Mouse (Mus musculus) liver, postnatal 0 days (tissue): ENCODE results near the gene C1rl. TPM values are rescaled to one million over a fixed set of nuclear protein-coding genes. Genes with fewer than 3 reads are reported as not detected.
"Not testable (repeated sequence)": the region's sequence is repeated elsewhere in the genome, so short reads cannot be mapped to it uniquely, and the experiment has no call there.

Experiments used
- ATAC-seq: fragments of 200-750 bp; cut with Nextera tagmentation; 2 replicates; pipeline ENCODE4 v1.8.0; 2017; ENCODE audit warnings: mild to moderate bottlenecking, moderate library complexity
- DNase-seq: peaks from one replicate; pipeline ENCODE4 v3.0.0-alpha.2; 2016
- H3K27ac ChIP-seq: fragments of 300-500 bp; sonication (generic); 2 replicates; pipeline ENCODE4 v1.5.1; 2014; ENCODE audit warnings: antibody characterized with exemption, moderate library complexity, mild to moderate bottlenecking, low read depth
- H3K27me3 ChIP-seq: fragments of 300-500 bp; sonication (generic); 2 replicates; pipeline ENCODE4 v1.6.1; 2014; ENCODE audit warnings: low read length, control low read depth, mixed read lengths; ENCODE audit not compliant: insufficient read depth
- H3K36me3 ChIP-seq: fragments of 300-500 bp; sonication (generic); replicated peaks from 2 replicates; pipeline ENCODE4 v1.6.1; 2014; ENCODE audit warnings: mild to moderate bottlenecking, control low read depth, low read length, moderate library complexity, mixed read lengths; ENCODE audit not compliant: insufficient read depth
- H3K4me1 ChIP-seq: fragments of 300-500 bp; sonication (generic); 2 replicates; pipeline ENCODE4 v1.6.1; 2014; ENCODE audit warnings: antibody characterized with exemption, mild to moderate bottlenecking, control low read depth; ENCODE audit not compliant: insufficient read depth
- H3K4me2 ChIP-seq: fragments of 300-500 bp; sonication (generic); 2 replicates; pipeline ENCODE4 v1.6.1; 2014; ENCODE audit warnings: low read depth, mild to moderate bottlenecking, low read length, moderate library complexity, mixed read lengths
- H3K4me3 ChIP-seq: fragments of 300-500 bp; sonication (generic); 2 replicates; pipeline ENCODE4 v1.5.1; 2014; ENCODE audit warnings: low read depth, low read length
- H3K9ac ChIP-seq: fragments of 300-500 bp; sonication (generic); replicated peaks from 2 replicates; pipeline ENCODE4 v1.6.1; 2014; ENCODE audit warnings: mild to moderate bottlenecking, moderate library complexity
- H3K9me3 ChIP-seq: fragments of 300-500 bp; sonication (generic); 2 replicates; pipeline ENCODE4 v1.6.1; 2016; ENCODE audit warnings: mild to moderate bottlenecking, control low read depth, low read length, mixed read lengths
- CTCF ChIP-seq: sonication (generic); IDR thresholded peaks from 2 replicates; pipeline ENCODE4 v1.5.1; 2016; ENCODE audit warnings: antibody characterized with exemption, low read depth
- EP300 ChIP-seq: IDR thresholded peaks from 2 replicates; pipeline ENCODE4 v1.6.1; 2016; ENCODE audit warnings: antibody characterized with exemption, low read depth, mild to moderate bottlenecking
- WGBS: fragments of 180-500 bp; shearing (Covaris S2); extraction: QIAGEN DNeasy Blood & Tissue Kit; methylation state at CpG from one replicate; pipeline ENCODE4 v1.1.7; 2014; ENCODE audit not compliant: insufficient replicate concordance; 5-methylcytosine and 5-hydroxymethylcytosine counted together
- polyA plus RNA-seq: library from polyadenylated mRNA; unstranded; fragments of >200 nt; fragmentation: Nextera tagmentation; extraction: Ambion mirVana; gene quantifications from 2 replicates; pipeline ENCODE4 v1.2.1, GENCODE M21; 2015

C1rl gene
- polyA plus RNA-seq, 1 experiment from 2014 or later, result 36.2 TPM

DNA sequence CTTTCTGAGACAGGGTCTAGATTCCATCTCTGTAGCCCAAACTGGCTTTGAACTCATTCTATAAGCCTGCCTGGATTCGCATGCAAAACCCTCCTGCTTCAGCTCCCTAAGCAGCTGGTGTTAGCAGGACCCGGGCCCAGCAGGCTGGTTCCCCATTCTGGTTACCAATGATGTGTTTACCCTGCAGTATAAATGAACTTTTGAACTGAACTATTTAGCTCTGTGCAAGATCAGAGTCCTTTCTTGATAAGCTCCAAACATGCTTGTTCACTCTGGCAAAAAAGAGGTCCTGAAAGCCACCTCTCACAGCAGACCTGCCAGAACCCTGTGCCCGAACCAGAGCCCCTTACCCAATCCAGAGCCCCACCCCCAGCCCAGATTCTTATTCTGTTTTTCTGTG is 35.0 kb downstream of the C1rl start:
- Histone ChIP-seq H3K4me2 (no peak overlapping the region), H3K36me3 (no peaks in the 10 kb centered on the region), H3K9me3 (no peaks in the 10 kb centered on the region), H3K9ac (no peak overlapping the region), H3K27me3 (no peaks in the 10 kb centered on the region), H3K4me3 (no peak overlapping the region), H3K4me1 (no peaks in the 10 kb centered on the region), H3K27ac (peak overlapping the region; percentile 60)
- WGBS, result 59% methylated on average over 3 of the region's 3 CpGs
- peak; percentile 72 for ATAC-seq
- no peak for TF ChIP-seq CTCF
- TF ChIP-seq EP300, result no peak
- DNase-seq, result no peak

DNA sequence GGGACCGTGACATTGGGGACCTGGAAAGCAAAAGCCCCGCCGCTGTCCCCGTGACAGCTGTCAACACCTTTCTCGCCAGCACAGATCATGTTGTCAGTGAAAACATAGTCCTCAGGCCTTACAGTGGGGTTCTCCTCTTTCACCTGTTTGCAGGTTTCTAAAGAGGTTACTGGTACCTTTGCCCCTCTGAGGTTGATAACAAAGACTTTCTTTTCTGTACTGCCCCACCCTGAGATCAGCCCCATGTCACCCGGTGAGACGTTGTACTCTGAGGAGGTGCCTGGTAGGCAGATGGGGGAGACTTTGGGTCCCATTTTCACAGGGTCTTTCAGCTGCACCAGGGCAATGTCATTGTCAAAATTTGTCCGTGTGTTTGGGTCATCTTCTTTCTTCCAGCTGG is 38.2 kb downstream of the C1rl start:
- Histone ChIP-seq H3K9ac (no peak overlapping the region), H3K4me2 (no peak overlapping the region), H3K4me3 (no peak overlapping the region), H3K9me3 (no peaks in the 10 kb centered on the region), H3K27ac (no peak overlapping the region), H3K27me3 (no peaks in the 10 kb centered on the region), H3K36me3 (no peaks in the 10 kb centered on the region), H3K4me1 (no peaks in the 10 kb centered on the region)
- DNase-seq (no peak), ATAC-seq (no peak)
- WGBS, result 83% methylated on average over 8 of the region's 8 CpGs
- TF ChIP-seq EP300, result no peak
- no peak for TF ChIP-seq CTCF

DNA sequence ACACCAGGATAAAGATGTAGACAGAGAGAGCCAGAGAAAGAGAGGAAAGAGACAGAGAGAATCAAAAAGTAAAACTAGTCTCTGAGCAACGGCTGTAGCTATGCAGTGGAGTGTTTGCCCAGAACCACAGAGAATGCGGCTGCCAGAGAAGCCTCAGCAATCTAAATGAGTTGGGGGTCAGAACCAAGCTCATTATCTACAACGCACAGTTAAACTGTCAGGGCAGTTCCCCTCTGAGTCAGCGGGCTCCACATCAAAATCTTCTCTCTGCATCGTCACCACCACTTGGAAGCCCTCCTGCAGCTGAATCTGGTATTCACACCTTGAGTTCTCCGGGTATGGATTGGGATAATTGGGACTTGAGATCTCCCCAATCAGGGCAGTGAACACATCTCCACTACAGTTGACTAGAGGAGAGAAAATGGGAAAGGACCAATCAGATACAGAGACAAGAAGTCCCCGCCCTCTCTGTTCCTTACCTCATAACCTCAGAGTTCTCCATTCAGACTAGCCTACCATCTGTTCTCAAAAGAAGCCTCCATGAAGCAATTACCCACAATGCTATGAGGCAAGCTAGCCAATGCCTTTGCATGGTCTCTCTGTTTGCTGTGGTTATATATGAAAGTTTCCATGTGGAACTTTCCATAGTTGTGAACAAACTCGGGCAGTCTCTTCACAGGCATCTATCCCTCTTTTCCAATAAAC is 43.4 kb downstream of the C1rl start:
- not testable (repeated sequence) for H3K4me1 ChIP-seq, H3K4me2 ChIP-seq, H3K27ac ChIP-seq, DNase-seq, H3K36me3 ChIP-seq, H3K9ac ChIP-seq, ATAC-seq, H3K27me3 ChIP-seq, H3K9me3 ChIP-seq, H3K4me3 ChIP-seq
- 61% methylated on average over 8 of the region's 8 CpGs for WGBS

DNA sequence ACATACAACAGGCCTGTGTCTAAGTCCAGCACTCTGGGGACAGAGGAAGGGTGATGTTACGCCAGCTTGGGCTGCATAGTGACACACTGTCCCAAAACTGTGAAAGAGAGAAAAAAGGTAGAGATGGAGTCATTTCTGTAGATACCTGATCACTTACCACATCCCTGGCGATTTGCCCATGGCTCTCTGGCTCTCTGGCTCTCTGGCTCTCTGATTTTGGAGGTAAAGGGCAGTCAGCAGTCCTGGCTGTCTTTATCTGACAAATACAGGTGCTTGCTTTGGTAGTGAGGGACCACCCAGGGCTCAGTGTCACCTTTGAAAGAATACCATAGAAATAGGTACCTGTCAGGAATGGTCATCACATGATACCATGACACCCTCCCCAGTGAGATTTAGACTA is 48.3 kb downstream of the C1rl start:
- not testable (repeated sequence) for H3K27me3 ChIP-seq, H3K9me3 ChIP-seq, H3K9ac ChIP-seq, H3K4me1 ChIP-seq, H3K27ac ChIP-seq, H3K36me3 ChIP-seq
- Histone ChIP-seq H3K4me3 (0 out of 2 replicates have a peak overlapping the region, but pooled peaks have one; percentile 29), H3K4me2 (peak overlapping the region; percentile 59)
- ATAC-seq (peak; percentile 76), DNase-seq (peak; percentile 43)
- 60% methylated on average over 2 of the region's 2 CpGs for WGBS

DNA sequence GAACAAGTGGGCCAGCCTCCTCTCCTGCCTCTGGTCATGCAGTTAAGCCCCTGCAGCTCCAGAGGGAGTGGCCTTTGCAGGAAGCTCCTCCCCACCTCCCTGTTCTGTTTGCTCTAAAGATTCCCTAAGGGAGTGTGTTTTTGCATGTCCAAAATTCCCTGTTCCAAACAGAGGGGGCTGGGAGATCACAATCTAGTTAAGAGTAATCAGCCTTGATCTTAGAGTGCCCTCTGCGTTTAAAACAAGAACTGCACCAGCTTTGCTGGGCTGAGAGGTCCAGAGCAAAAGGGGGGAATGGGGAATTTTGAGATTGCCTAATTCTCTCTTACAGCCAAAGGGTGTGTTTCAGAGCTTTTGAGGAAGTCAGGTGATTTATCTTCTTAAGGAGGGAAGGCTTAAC is 49.4 kb downstream of the C1rl start, which contains the start of gene C1s1:
C1s1 (minus strand) TSS at position 76 of the 400 bp plus-strand sequence.
- peak; percentile 85 for ATAC-seq
- H3K9ac ChIP-seq, H3K9me3 ChIP-seq, H3K4me1 ChIP-seq, H3K36me3 ChIP-seq, H3K27me3 ChIP-seq: not testable (repeated sequence)
- Histone ChIP-seq H3K27ac (peak within 1 kb of the TSS; percentile 55; the same call in 1 of the 2 replicates), H3K4me3 (peak within 1 kb of the TSS; percentile 29; the same call in 1 of the 2 replicates), H3K4me2 (peak within 1 kb of the TSS; percentile 59)
- 0% methylated on average over 1 of the region's 1 CpGs for WGBS
- peak; percentile 66 for TF ChIP-seq CTCF
- peak; percentile 57 for DNase-seq

DNA sequence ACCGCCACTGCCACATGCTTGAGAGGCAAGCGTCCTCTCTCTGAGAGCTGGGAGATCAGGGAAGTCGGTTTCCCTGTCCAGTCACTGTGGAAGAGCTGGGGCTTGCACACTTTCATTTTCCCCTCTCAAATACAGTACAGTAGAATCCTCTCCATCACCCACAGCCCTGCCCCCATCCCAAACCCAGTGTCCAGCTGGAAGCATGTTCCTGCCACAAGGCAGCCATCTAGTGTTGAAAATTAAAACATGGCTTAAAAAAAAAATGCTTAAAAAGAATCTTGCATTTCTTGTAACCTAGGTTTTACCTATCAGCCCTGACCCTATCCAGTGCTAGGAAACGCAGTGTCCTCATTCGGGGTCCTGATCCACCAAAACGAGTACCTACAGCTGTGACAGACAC is 51.6 kb downstream of the C1rl start:
- no peak overlapping the region for H3K9ac ChIP-seq
- DNase-seq, result no peak
- no peaks in the 10 kb centered on the region for H3K9me3 ChIP-seq
- no peaks in the 10 kb centered on the region for H3K27me3 ChIP-seq
- no peak for ATAC-seq
- TF ChIP-seq EP300 (no peak), CTCF (peak; percentile 26; the same call in 1 of the 2 replicates)
- H3K4me1 ChIP-seq, result no peaks in the 10 kb centered on the region
- H3K4me3 ChIP-seq, result no peak overlapping the region
- H3K36me3 ChIP-seq, result no peaks in the 10 kb centered on the region
- 73% methylated on average over 6 of the region's 6 CpGs for WGBS
- no peak overlapping the region for H3K4me2 ChIP-seq
- H3K27ac ChIP-seq, result no peak overlapping the region

DNA sequence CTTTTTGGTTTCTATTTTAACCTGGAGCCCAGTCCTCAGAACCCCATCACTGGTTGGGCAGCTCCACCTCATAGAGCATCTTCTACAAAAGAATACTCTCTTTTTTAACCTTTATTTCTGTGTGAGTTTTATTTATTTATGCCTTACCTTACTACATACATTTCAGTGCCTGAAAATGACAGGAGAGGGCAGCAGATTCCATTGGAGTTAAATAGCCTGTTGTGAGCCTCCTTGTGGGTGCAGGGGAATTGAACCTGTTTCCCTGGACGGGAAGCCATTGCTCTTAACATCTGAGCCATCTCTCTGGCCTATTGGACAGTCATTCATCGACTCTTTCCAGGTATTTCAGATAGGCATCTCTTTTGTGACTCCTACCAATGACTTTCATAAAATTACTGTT is 52.5 kb downstream of the C1rl start:
- Histone ChIP-seq H3K36me3 (no peaks in the 10 kb centered on the region), H3K27ac (no peak overlapping the region), H3K4me1 (no peaks in the 10 kb centered on the region), H3K9ac (no peak overlapping the region), H3K9me3 (no peaks in the 10 kb centered on the region), H3K4me2 (no peak overlapping the region), H3K4me3 (no peak overlapping the region), H3K27me3 (no peaks in the 10 kb centered on the region)
- DNase-seq (no peak), ATAC-seq (no peak)
- WGBS, result 77% methylated on average over 2 of the region's 2 CpGs
- TF ChIP-seq EP300 (no peak), CTCF (no peak)

DNA sequence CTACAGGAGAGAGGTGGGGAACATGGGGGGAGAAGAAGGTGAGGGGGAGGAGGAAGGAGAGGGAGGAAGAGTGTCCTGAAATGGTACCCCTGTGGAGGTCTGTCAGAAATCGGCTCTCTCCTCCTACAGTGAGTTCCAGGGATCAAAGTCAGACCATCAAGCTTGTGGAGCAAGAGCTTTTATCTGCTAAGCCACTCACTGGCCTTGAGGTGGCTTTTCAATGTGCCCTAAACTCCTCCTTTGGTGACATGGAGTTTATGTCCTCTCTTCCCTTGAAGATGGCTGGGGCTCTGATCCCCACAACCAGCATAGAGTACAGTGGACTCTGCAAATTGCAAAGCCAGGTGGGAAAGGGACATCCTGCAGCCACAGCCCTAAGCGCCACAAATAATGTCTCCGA is 55.1 kb downstream of the C1rl start:
- WGBS, result 75% methylated on average over 3 of the region's 3 CpGs
- not testable (repeated sequence) for H3K4me3 ChIP-seq, DNase-seq, H3K4me1 ChIP-seq, H3K36me3 ChIP-seq, ATAC-seq, H3K9me3 ChIP-seq, H3K27ac ChIP-seq, H3K4me2 ChIP-seq, H3K27me3 ChIP-seq, H3K9ac ChIP-seq
